Mouse (Mus musculus) CH12.LX (cell line): ENCODE measurements at regions not wholly inside any gene's neighbourhood (a gene's known extent, or its start where the extent isn't known, plus 50 kb on each side); places are given as distances from the start of the nearest gene placed in this dataset.

Source experiments
- DNase-seq: peaks from one replicate; pipeline ENCODE4 v3.0.0-alpha.2; 2013; ENCODE audit errors: extremely low read depth
- H3K27ac ChIP-seq: 2 replicates; pipeline ENCODE4 v1.5.1; 2012; ENCODE audit warnings: low read depth, mild to moderate bottlenecking, control low read depth, moderate library complexity; ENCODE audit not compliant: insufficient read depth
- H3K27me3 ChIP-seq: replicated peaks from 2 replicates; pipeline ENCODE3; 2012; ENCODE audit warnings: inconsistent platforms
- H3K36me3 ChIP-seq, 2 experiments: replicated peaks in 1 of 2; 2 replicates each; pipeline versions ENCODE3 to v1.6.1; 2012; ENCODE audit warnings: inconsistent platforms in 1 of 2, low read length in 1 of 2, mild to moderate bottlenecking in 1 of 2, mixed read lengths in 1 of 2, moderate library complexity in 1 of 2; ENCODE audit not compliant: control insufficient read depth in 1 of 2, insufficient read depth in 1 of 2
- H3K4me1 ChIP-seq, 2 experiments: 2 replicates each; pipeline ENCODE4 v1.6.1; 2012; ENCODE audit warnings: inconsistent platforms in 1 of 2, moderate library complexity in 1 of 2; ENCODE audit not compliant: insufficient read depth in 2 of 2, control insufficient read depth in 1 of 2
- H3K4me2 ChIP-seq: 2 replicates; pipeline ENCODE4 v1.6.1; 2012; ENCODE audit warnings: low read depth, mild to moderate bottlenecking, control low read depth; ENCODE audit not compliant: poor library complexity, insufficient read depth, severe bottlenecking
- H3K4me3 ChIP-seq, 3 experiments: fragments of 150-350 bp in 1 of 3; sonication (generic) in 1 of 3; replicated peaks in 1 of 3; 2 replicates each; pipeline versions ENCODE3 to v1.5.1; 2011 to 2012; ENCODE audit warnings: low read depth in 2 of 3, low read length in 2 of 3, mild to moderate bottlenecking in 2 of 3, moderate library complexity in 2 of 3, control low read depth in 1 of 3, improper control_type of control experiment in 1 of 3, inconsistent platforms in 1 of 3, mixed read lengths in 1 of 3; ENCODE audit not compliant: poor library complexity in 1 of 3
- H3K79me2 ChIP-seq: replicated peaks from 2 replicates; pipeline ENCODE4 v1.6.1; 2012; ENCODE audit warnings: mild to moderate bottlenecking, moderate library complexity; ENCODE audit not compliant: control insufficient read depth, poor library complexity, insufficient read depth, severe bottlenecking; ENCODE audit errors: extremely low read depth
- H3K9ac ChIP-seq: 2 replicates; pipeline ENCODE4 v1.6.1; 2012; ENCODE audit warnings: low read depth, mild to moderate bottlenecking, control low read depth, moderate library complexity; ENCODE audit not compliant: insufficient read depth
- H3K9me3 ChIP-seq: replicated peaks from 2 replicates; pipeline ENCODE3; 2012; ENCODE audit warnings: low read length, inconsistent platforms, mixed read lengths
- CHD1 ChIP-seq: IDR thresholded peaks from 2 replicates; pipeline ENCODE4 v1.6.1; 2012; ENCODE audit warnings: low read depth, low read length, improper control_type of control experiment, inconsistent platforms
- ELF1 ChIP-seq: IDR thresholded peaks from 2 replicates; pipeline ENCODE4 v1.6.1; 2014; ENCODE audit warnings: low read depth, mild to moderate bottlenecking, inconsistent platforms, low read length, improper control_type of control experiment
- GABPA ChIP-seq: IDR thresholded peaks from 2 replicates; pipeline ENCODE4 v1.6.1; 2012; ENCODE audit warnings: low read depth, low read length, improper control_type of control experiment, inconsistent platforms; ENCODE audit not compliant: insufficient replicate concordance
- HCFC1 ChIP-seq: IDR thresholded peaks from 2 replicates; pipeline ENCODE4 v1.6.1; 2012; ENCODE audit warnings: low read depth, mild to moderate bottlenecking, inconsistent platforms, low read length, improper control_type of control experiment
- JUN ChIP-seq: IDR thresholded peaks from 2 replicates; pipeline ENCODE4 v1.6.1; 2011; ENCODE audit warnings: low read depth, mild to moderate bottlenecking, low read length, improper control_type of control experiment, moderate library complexity; ENCODE audit not compliant: insufficient read depth
- KAT2A ChIP-seq: IDR thresholded peaks from 2 replicates; pipeline ENCODE4 v1.6.1; 2012; ENCODE audit warnings: low read length, improper control_type of control experiment, inconsistent platforms; ENCODE audit not compliant: insufficient replicate concordance
- MAFK ChIP-seq: IDR thresholded peaks from 2 replicates; pipeline ENCODE4 v1.6.1; 2011; ENCODE audit warnings: low read length, improper control_type of control experiment; ENCODE audit not compliant: insufficient replicate concordance
- MAX ChIP-seq: IDR thresholded peaks from 2 replicates; pipeline ENCODE4 v1.6.1; 2011; ENCODE audit warnings: low read length, improper control_type of control experiment
- MEF2A ChIP-seq: IDR thresholded peaks from 2 replicates; pipeline ENCODE4 v1.6.1; 2014; ENCODE audit warnings: low read depth, mild to moderate bottlenecking, inconsistent platforms, low read length, improper control_type of control experiment, borderline replicate concordance
- PAX5 ChIP-seq: IDR thresholded peaks from 2 replicates; pipeline ENCODE4 v1.6.1; 2012; ENCODE audit warnings: low read length, inconsistent platforms, mixed read lengths
- POLR2A ChIP-seq: IDR thresholded peaks from 2 replicates; pipeline ENCODE4 v1.6.1; 2011; ENCODE audit warnings: low read depth, mild to moderate bottlenecking, improper control_type of control experiment, low read length
- POLR2AphosphoS2 ChIP-seq: IDR thresholded peaks from 2 replicates; pipeline ENCODE4 v1.6.1; 2011; ENCODE audit warnings: low read depth, low read length, improper control_type of control experiment
- RAD21 ChIP-seq: IDR thresholded peaks from 2 replicates; pipeline ENCODE4 v1.6.1; 2011; ENCODE audit warnings: low read depth, mild to moderate bottlenecking, low read length, improper control_type of control experiment, moderate library complexity
- SMC3 ChIP-seq: IDR thresholded peaks from 2 replicates; pipeline ENCODE4 v1.6.1; 2011; ENCODE audit warnings: low read depth, low read length, improper control_type of control experiment
- UBTF ChIP-seq: IDR thresholded peaks from 2 replicates; pipeline ENCODE4 v1.6.1; 2012; ENCODE audit warnings: low read depth, mild to moderate bottlenecking, inconsistent platforms, low read length, improper control_type of control experiment, moderate library complexity
- USF2 ChIP-seq: conservative IDR thresholded peaks from 2 replicates; pipeline ENCODE4 v1.6.1; 2011; ENCODE audit warnings: low read depth, low read length, improper control_type of control experiment
- ZMIZ1 ChIP-seq: IDR thresholded peaks from 2 replicates; pipeline ENCODE4 v1.6.1; 2012; ENCODE audit warnings: low read depth, mild to moderate bottlenecking, inconsistent platforms, low read length, improper control_type of control experiment
- ZNF384 ChIP-seq: IDR thresholded peaks from 2 replicates; pipeline ENCODE4 v1.6.1; 2012; ENCODE audit warnings: low read depth, low read length, improper control_type of control experiment, inconsistent platforms
- dilution Hi-C: fragments of 300-500 bp; cut with MboI; formaldehyde crosslinking; loops from 2 replicates; pipeline ENCODE4 v1.14.3; 2020; ENCODE audit warnings: low sequenced_read_pairs; ENCODE audit not compliant: extremely low pct_unique_long_range_greater_than_20kb, extremely low pct_ligation_motif_present
- in situ Hi-C: fragments of 300-500 bp; cut with MboI; formaldehyde crosslinking; loops from 3 replicates; pipeline ENCODE4 v1.14.3; 2019; ENCODE audit warnings: low sequenced_read_pairs, low pct_ligation_motif_present, low pct_unique_long_range_greater_than_20kb, mixed read lengths

DNA sequence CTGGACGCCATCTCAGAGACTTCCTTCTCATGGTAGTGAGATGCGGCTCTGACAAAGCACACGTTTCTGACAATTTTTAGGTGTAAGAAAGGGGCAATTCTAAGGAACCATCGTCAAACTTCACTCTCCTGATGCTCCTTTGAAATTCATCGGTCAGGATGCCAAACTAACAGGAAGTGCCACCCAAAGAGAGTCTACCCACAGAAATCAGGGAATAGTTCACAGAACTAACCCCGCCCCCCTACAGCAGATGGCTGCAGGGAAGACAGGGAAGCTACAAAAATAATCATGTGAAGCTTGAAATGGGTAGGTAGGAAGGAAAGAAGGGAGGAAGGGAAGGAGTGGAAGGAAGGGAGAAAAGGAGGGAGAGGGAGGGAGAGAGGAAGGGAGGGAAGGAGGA lies 240.1 kb upstream of the Eif4g2 start:
- Histone ChIP-seq H3K27me3 (no peaks in the 10 kb centered on the region), H3K79me2 (no peaks in the 10 kb centered on the region), H3K4me3 (no peak overlapping the region), H3K36me3 (no peaks in the 10 kb centered on the region), H3K4me2 (no peak overlapping the region), H3K27ac (no peak overlapping the region), H3K9me3 (peaks cover 2% of the 10 kb centered on the region), H3K4me1 (no peaks in the 10 kb centered on the region), H3K9ac (no peak overlapping the region)
- TF ChIP-seq POLR2A (no peak), MAFK (no peak), UBTF (no peak), MAX (no peak), KAT2A (no peak)
- DNase-seq, result no peak
- dilution Hi-C loops, result no loop called here
- in situ Hi-C loops, result no loop called here

- DNase-seq, result no peak
- H3K36me3 ChIP-seq, result no peaks in the 10 kb centered on the region
- no peak for TF ChIP-seq RAD21
- no peak for TF ChIP-seq MEF2A
- no peak for TF ChIP-seq ZNF384
- TF ChIP-seq GABPA, result no peak
- TF ChIP-seq ELF1, result no peak
- no peak for TF ChIP-seq HCFC1
- no peak for TF ChIP-seq SMC3
- no peak for TF ChIP-seq KAT2A
- no peak for TF ChIP-seq ZMIZ1
- TF ChIP-seq JUN, result no peak
- TF ChIP-seq POLR2AphosphoS2, result no peak
- TF ChIP-seq CHD1, result no peak
- no peak for TF ChIP-seq USF2
- TF ChIP-seq PAX5, result no peak
- dilution Hi-C loops (no loop called here), in situ Hi-C loops (no loop called here)
- H3K4me3 ChIP-seq, result no peak overlapping the region
- H3K27me3 ChIP-seq, result no peaks in the 10 kb centered on the region
- H3K4me2 ChIP-seq, result no peak overlapping the region
- H3K9me3 ChIP-seq, result no peaks in the 10 kb centered on the region
- no peaks in the 10 kb centered on the region for H3K4me1 ChIP-seq
- H3K79me2 ChIP-seq, result no peaks in the 10 kb centered on the region
- H3K27ac ChIP-seq, result no peak overlapping the region
- no peak overlapping the region for H3K9ac ChIP-seq
Measured at GRCm38 (mm10) chr7:111319917-111320316, 237.1 kb upstream of the Eif4g2 start.
